Mouse (Mus musculus): Measurements from ENCODE around the gene Ppp2r3a. TPM values are rescaled to one million over a fixed set of nuclear protein-coding genes. Genes with fewer than 3 reads are reported as not detected.

Gene Ppp2r3a
- polyA plus RNA-seq, 1 experiment = 2.7 TPM

- no peak overlapping the region for H3K4me3 ChIP-seq (ENCODE audit: control insufficient read depth, insufficient read depth, low read length)
- H3K4me1 ChIP-seq (replicated peaks; ENCODE audit: control insufficient read depth, insufficient read depth, low read length) = no peaks in the 10 kb centered on the region
- H3K27me3 ChIP-seq (ENCODE audit: control insufficient read depth, insufficient read depth, low read length) = no peaks in the 10 kb centered on the region
- 91% methylated on average over 4 of the region's 4 CpGs for whole genome bisulfite sequencing
- no peak overlapping the region for H3K27ac ChIP-seq (ENCODE audit: control insufficient read depth, insufficient read depth, low read length)
- TF ChIP-seq CTCF (IDR thresholded peaks at IDR 0.05; ENCODE audit: borderline replicate concordance, control insufficient read depth, extremely low read depth, insufficient read depth, low read length, poor library complexity) = no peak
- no peak for TF ChIP-seq POLR2A (IDR thresholded peaks at IDR 0.05; ENCODE audit: control insufficient read depth, extremely low read depth, insufficient read depth, low read length, poor library complexity)
- DNase-seq = no peak
- no peaks in the 10 kb centered on the region for H3K36me3 ChIP-seq (ENCODE audit: control insufficient read depth, insufficient read depth, low read length)
These were observed 35.2 kb upstream of the Ppp2r3a start for GRCm38 (mm10) chr9:101286766-101287165.

- Histone ChIP-seq H3K27ac (ENCODE audit: control insufficient read depth, insufficient read depth, low read length) (no peak overlapping the region), H3K4me1 (replicated peaks; ENCODE audit: control insufficient read depth, insufficient read depth, low read length) (no peaks in the 10 kb centered on the region), H3K27me3 (ENCODE audit: control insufficient read depth, insufficient read depth, low read length) (no peaks in the 10 kb centered on the region), H3K4me3 (ENCODE audit: control insufficient read depth, insufficient read depth, low read length) (no peak overlapping the region), H3K36me3 (ENCODE audit: control insufficient read depth, insufficient read depth, low read length) (no peaks in the 10 kb centered on the region)
- WGBS = 94% methylated on average over 4 of the region's 4 CpGs
- TF ChIP-seq CTCF (IDR thresholded peaks at IDR 0.05; ENCODE audit: borderline replicate concordance, control insufficient read depth, extremely low read depth, insufficient read depth, low read length, poor library complexity) (no peak), POLR2A (IDR thresholded peaks at IDR 0.05; ENCODE audit: control insufficient read depth, extremely low read depth, insufficient read depth, low read length, poor library complexity) (no peak)
- DNase-seq = no peak
These were observed 32.5 kb upstream of the Ppp2r3a start for GRCm38 (mm10) chr9:101284049-101284448.

GRCm38 (mm10) chr9:101282651-101283050 is 31.1 kb upstream of the Ppp2r3a start:
- Histone ChIP-seq H3K4me1 (replicated peaks; ENCODE audit: control insufficient read depth, insufficient read depth, low read length) (no peaks in the 10 kb centered on the region), H3K4me3 (ENCODE audit: control insufficient read depth, insufficient read depth, low read length) (no peak overlapping the region), H3K27me3 (ENCODE audit: control insufficient read depth, insufficient read depth, low read length) (no peaks in the 10 kb centered on the region), H3K36me3 (ENCODE audit: control insufficient read depth, insufficient read depth, low read length) (no peaks in the 10 kb centered on the region), H3K27ac (ENCODE audit: control insufficient read depth, insufficient read depth, low read length) (no peak overlapping the region)
- no peak for TF ChIP-seq CTCF (IDR thresholded peaks at IDR 0.05; ENCODE audit: borderline replicate concordance, control insufficient read depth, extremely low read depth, insufficient read depth, low read length, poor library complexity)
- no peak for TF ChIP-seq POLR2A (IDR thresholded peaks at IDR 0.05; ENCODE audit: control insufficient read depth, extremely low read depth, insufficient read depth, low read length, poor library complexity)
- DNase-seq = no peak
- 92% methylated on average over 6 of the region's 6 CpGs for WGBS

- no peak overlapping the region for H3K27ac ChIP-seq (ENCODE audit: control insufficient read depth, insufficient read depth, low read length)
- no peak overlapping the region for H3K4me3 ChIP-seq (ENCODE audit: control insufficient read depth, insufficient read depth, low read length)
- WGBS = 96% methylated on average over 4 of the region's 4 CpGs
- H3K4me1 ChIP-seq (replicated peaks; ENCODE audit: control insufficient read depth, insufficient read depth, low read length) = no peaks in the 10 kb centered on the region
- H3K27me3 ChIP-seq (ENCODE audit: control insufficient read depth, insufficient read depth, low read length) = no peaks in the 10 kb centered on the region
- no peak for DNase-seq
- H3K36me3 ChIP-seq (ENCODE audit: control insufficient read depth, insufficient read depth, low read length) = no peaks in the 10 kb centered on the region
- TF ChIP-seq CTCF (IDR thresholded peaks at IDR 0.05; ENCODE audit: borderline replicate concordance, control insufficient read depth, extremely low read depth, insufficient read depth, low read length, poor library complexity) = no peak
- TF ChIP-seq POLR2A (IDR thresholded peaks at IDR 0.05; ENCODE audit: control insufficient read depth, extremely low read depth, insufficient read depth, low read length, poor library complexity) = no peak
These were observed 30.3 kb upstream of the Ppp2r3a start for GRCm38 (mm10) chr9:101281906-101282305.

- 95% methylated on average over 11 of the region's 11 CpGs for WGBS
- TF ChIP-seq CTCF (IDR thresholded peaks at IDR 0.05; ENCODE audit: borderline replicate concordance, control insufficient read depth, extremely low read depth, insufficient read depth, low read length, poor library complexity) = no peak
- no peak for TF ChIP-seq POLR2A (IDR thresholded peaks at IDR 0.05; ENCODE audit: control insufficient read depth, extremely low read depth, insufficient read depth, low read length, poor library complexity)
- DNase-seq = no peak
- Histone ChIP-seq H3K36me3 (ENCODE audit: control insufficient read depth, insufficient read depth, low read length) (no peaks in the 10 kb centered on the region), H3K4me1 (replicated peaks; ENCODE audit: control insufficient read depth, insufficient read depth, low read length) (no peaks in the 10 kb centered on the region), H3K4me3 (ENCODE audit: control insufficient read depth, insufficient read depth, low read length) (no peak overlapping the region), H3K27ac (ENCODE audit: control insufficient read depth, insufficient read depth, low read length) (no peak overlapping the region), H3K27me3 (ENCODE audit: control insufficient read depth, insufficient read depth, low read length) (no peaks in the 10 kb centered on the region)
These were observed 29.7 kb upstream of the Ppp2r3a start for GRCm38 (mm10) chr9:101281326-101281725.

GRCm38 (mm10) chr9:101280867-101281266 is 29.3 kb upstream of the Ppp2r3a start:
- no peak overlapping the region for H3K27ac ChIP-seq (ENCODE audit: control insufficient read depth, insufficient read depth, low read length)
- H3K36me3 ChIP-seq (ENCODE audit: control insufficient read depth, insufficient read depth, low read length) = no peaks in the 10 kb centered on the region
- no peaks in the 10 kb centered on the region for H3K27me3 ChIP-seq (ENCODE audit: control insufficient read depth, insufficient read depth, low read length)
- no peak for DNase-seq
- no peaks in the 10 kb centered on the region for H3K4me1 ChIP-seq (replicated peaks; ENCODE audit: control insufficient read depth, insufficient read depth, low read length)
- no peak overlapping the region for H3K4me3 ChIP-seq (ENCODE audit: control insufficient read depth, insufficient read depth, low read length)
- TF ChIP-seq POLR2A (IDR thresholded peaks at IDR 0.05; ENCODE audit: control insufficient read depth, extremely low read depth, insufficient read depth, low read length, poor library complexity) (no peak), CTCF (IDR thresholded peaks at IDR 0.05; ENCODE audit: borderline replicate concordance, control insufficient read depth, extremely low read depth, insufficient read depth, low read length, poor library complexity) (no peak)
- WGBS = 97% methylated on average over 6 of the region's 6 CpGs

GRCm38 (mm10) chr9:101280211-101280610 is 28.6 kb upstream of the Ppp2r3a start:
- DNase-seq = no peak
- Histone ChIP-seq H3K4me3 (ENCODE audit: control insufficient read depth, insufficient read depth, low read length) (no peak overlapping the region), H3K27ac (ENCODE audit: control insufficient read depth, insufficient read depth, low read length) (no peak overlapping the region), H3K36me3 (ENCODE audit: control insufficient read depth, insufficient read depth, low read length) (no peaks in the 10 kb centered on the region), H3K27me3 (ENCODE audit: control insufficient read depth, insufficient read depth, low read length) (no peaks in the 10 kb centered on the region), H3K4me1 (replicated peaks; ENCODE audit: control insufficient read depth, insufficient read depth, low read length) (no peaks in the 10 kb centered on the region)
- TF ChIP-seq POLR2A (IDR thresholded peaks at IDR 0.05; ENCODE audit: control insufficient read depth, extremely low read depth, insufficient read depth, low read length, poor library complexity) (no peak), CTCF (IDR thresholded peaks at IDR 0.05; ENCODE audit: borderline replicate concordance, control insufficient read depth, extremely low read depth, insufficient read depth, low read length, poor library complexity) (no peak)
- 88% methylated on average over 10 of the region's 10 CpGs for whole genome bisulfite sequencing

All from thymus, adult 2 months (tissue).